Mouse (Mus musculus): ENCODE measurements at regions not wholly inside any gene's neighbourhood (a gene's known extent, or its start where the extent isn't known, plus 50 kb on each side); places are given as distances from the start of the nearest gene placed in this dataset.
"Not testable (repeated sequence)": the region's sequence is repeated elsewhere in the genome, so short reads cannot be mapped to it uniquely, and the experiment has no call there.

GRCm38 (mm10) chr11:26660878-26661277 lies 67.1 kb upstream of the Vrk2 start:
- Histone ChIP-seq H3K27ac (no peak overlapping the region), H3K36me3 (ENCODE audit: insufficient read depth, low read length) (no peaks in the 10 kb centered on the region), H3K27me3 (ENCODE audit: insufficient read depth, low read length) (no peaks in the 10 kb centered on the region), H3K4me3 (replicated peaks; ENCODE audit: low read depth, low read length) (no peak overlapping the region), H3K9me3 (replicated peaks; ENCODE audit: low read length) (no peaks in the 10 kb centered on the region), H3K9ac (ENCODE audit: low read depth, low read length) (no peak overlapping the region), H3K4me1 (replicated peaks; ENCODE audit: insufficient read depth, low read length) (no peaks in the 10 kb centered on the region), H3K4me2 (ENCODE audit: low read length) (no peak overlapping the region)
- no peak for ATAC-seq (replicated peaks; ENCODE audit: low FRiP score, low read depth)
- no peak for DNase-seq (ENCODE audit: low spot score)
- no peak for TF ChIP-seq CTCF (IDR thresholded peaks at IDR 0.05; ENCODE audit: low read depth)

- H3K4me3 ChIP-seq (replicated peaks; ENCODE audit: low read depth, low read length); H3K27ac ChIP-seq; H3K9ac ChIP-seq (ENCODE audit: low read depth, low read length); H3K27me3 ChIP-seq (ENCODE audit: insufficient read depth, low read length); H3K4me2 ChIP-seq (ENCODE audit: low read length); H3K4me1 ChIP-seq (replicated peaks; ENCODE audit: insufficient read depth, low read length); DNase-seq (ENCODE audit: low spot score); ATAC-seq (replicated peaks; ENCODE audit: low FRiP score, low read depth); H3K36me3 ChIP-seq (ENCODE audit: insufficient read depth, low read length); H3K9me3 ChIP-seq (replicated peaks; ENCODE audit: low read length): not testable (repeated sequence)
These were observed 55.4 kb upstream of the Vrk2 start for GRCm38 (mm10) chr11:26649165-26649564.

All from kidney, postnatal 0 days (tissue).